In the genomic region with DNA sequence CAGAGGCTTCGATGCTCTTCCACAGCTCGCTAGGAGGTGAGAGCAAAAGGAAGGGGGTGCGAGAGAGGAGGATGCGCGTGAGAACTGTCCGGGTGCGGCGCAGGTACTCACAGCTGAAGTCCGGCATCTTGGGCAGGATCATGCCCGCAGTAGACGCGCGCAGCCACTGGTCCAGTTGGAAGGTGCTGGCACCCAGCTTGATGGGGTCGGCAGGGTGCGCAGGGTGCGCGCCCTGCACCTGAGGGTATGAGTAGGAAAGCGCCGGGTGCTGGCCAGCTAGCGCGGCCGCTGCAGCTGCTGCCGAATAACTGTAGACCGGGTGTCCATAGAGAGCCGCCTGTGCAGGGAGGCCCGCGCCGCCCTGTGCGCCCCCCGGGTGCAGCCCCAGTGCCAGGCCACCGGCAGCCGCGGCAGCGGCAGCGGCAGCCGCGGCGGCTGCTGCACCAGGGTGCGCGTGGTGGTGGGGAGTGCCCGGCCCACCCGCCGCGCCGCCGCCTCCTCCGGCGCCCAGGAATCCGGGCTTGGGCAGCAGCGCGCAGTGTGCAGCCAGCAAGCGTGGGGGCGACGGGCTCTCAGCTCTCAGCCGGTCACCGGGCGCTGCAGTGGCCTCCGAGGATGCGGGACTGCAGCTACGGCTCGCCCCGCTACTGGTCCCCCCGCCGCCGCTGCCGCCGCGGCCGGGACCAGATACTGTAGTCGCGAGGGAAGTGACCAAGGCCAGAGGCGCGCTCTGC, we compare ENCODE assay signal across 8 mouse cellular contexts. TPM values are rescaled to one million over a fixed set of nuclear protein-coding genes. Genes with fewer than 3 reads are reported as not detected.
DNase-seq lines count a peak whose midpoint lies in the region; ATAC-seq lines count a peak whose summit lies in the region.

No protein-coding gene starts in this region.

- peaks cover 12% of the 10 kb centered on the region for H3K4me1 ChIP-seq in kidney, embryonic 14.5 days (ENCODE audit: control insufficient read depth, insufficient read depth, low read length)
- H3K4me1 ChIP-seq in embryonic facial prominence, embryonic 10.5 days, result peaks cover 19% of the 10 kb centered on the region
- H3K4me1 ChIP-seq in hindbrain, embryonic 14.5 days (replicated peaks; ENCODE audit: control insufficient read depth, insufficient read depth, low read length), result no peaks in the 10 kb centered on the region
- H3K4me1 ChIP-seq in midbrain, embryonic 14.5 days (ENCODE audit: control insufficient read depth, insufficient read depth, low read length), result no peaks in the 10 kb centered on the region

- no peaks in the 10 kb centered on the region for H3K36me3 ChIP-seq in kidney, embryonic 14.5 days (ENCODE audit: control insufficient read depth, insufficient read depth, low read length)
- no peaks in the 10 kb centered on the region for H3K36me3 ChIP-seq in embryonic facial prominence, embryonic 10.5 days (replicated peaks)
- no peaks in the 10 kb centered on the region for H3K36me3 ChIP-seq in hindbrain, embryonic 14.5 days (replicated peaks; ENCODE audit: control insufficient read depth, insufficient read depth)
- no peaks in the 10 kb centered on the region for H3K36me3 ChIP-seq in midbrain, embryonic 14.5 days (ENCODE audit: control insufficient read depth, insufficient read depth, low read length)

- peaks cover 99% of the 10 kb centered on the region for H3K27me3 ChIP-seq in kidney, embryonic 14.5 days (ENCODE audit: control insufficient read depth, insufficient read depth, low read length)
- H3K27me3 ChIP-seq in embryonic facial prominence, embryonic 10.5 days (replicated peaks; ENCODE audit: low read depth, poor library complexity, severe bottlenecking), result peaks cover 100% of the 10 kb centered on the region
- H3K27me3 ChIP-seq in hindbrain, embryonic 14.5 days (ENCODE audit: control insufficient read depth, insufficient read depth, low read length), result peaks cover 100% of the 10 kb centered on the region
- peaks cover 94% of the 10 kb centered on the region for H3K27me3 ChIP-seq in midbrain, embryonic 14.5 days (ENCODE audit: control insufficient read depth, insufficient read depth, low read length)

- H3K9ac ChIP-seq in kidney, embryonic 14.5 days (ENCODE audit: low read depth, low read length), result peak overlapping the region; percentile 18
- H3K9ac ChIP-seq in hindbrain, embryonic 14.5 days, result no peak overlapping the region
- H3K9ac ChIP-seq in midbrain, embryonic 14.5 days (replicated peaks; ENCODE audit: low read length), result no peak overlapping the region

- H3K4me2 ChIP-seq in kidney, embryonic 14.5 days (replicated peaks; ENCODE audit: low read depth, low read length), result peak overlapping the region; percentile 64
- H3K4me2 ChIP-seq in hindbrain, embryonic 14.5 days (replicated peaks), result peak overlapping the region; percentile 43
- peak overlapping the region; percentile 51 for H3K4me2 ChIP-seq in midbrain, embryonic 14.5 days (ENCODE audit: low read length)

- DNase-seq in kidney, adult 9 months, result no peak
- peak; percentile 56 for DNase-seq in embryonic facial prominence, embryonic 10.5 days (ENCODE audit: low spot score)
- no peak for DNase-seq in hindbrain, embryonic 14.5 days (ENCODE audit: low spot score)
- DNase-seq in midbrain, embryonic 14.5 days, result no peak
- no peak for DNase-seq in thymus, postnatal 0 days (ENCODE audit: low spot score)
- no peak for DNase-seq in ovary, postnatal 10 days (ENCODE audit: low spot score)
- no peak for DNase-seq in thymus, adult 18-20 months

- WGBS in kidney, embryonic 14.5 days, result under 1% methylated on average over 64 of the region's 73 CpGs
- under 1% methylated on average over 73 of the region's 73 CpGs for WGBS in embryonic facial prominence, embryonic 10.5 days
- WGBS in hindbrain, embryonic 14.5 days, result 1% methylated on average over 70 of the region's 73 CpGs
- WGBS in midbrain, embryonic 14.5 days, result under 1% methylated on average over 73 of the region's 73 CpGs

- no peaks in the 10 kb centered on the region for H3K9me3 ChIP-seq in kidney, embryonic 14.5 days (ENCODE audit: control insufficient read depth, low read length)
- no peaks in the 10 kb centered on the region for H3K9me3 ChIP-seq in embryonic facial prominence, embryonic 10.5 days
- no peaks in the 10 kb centered on the region for H3K9me3 ChIP-seq in hindbrain, embryonic 14.5 days (ENCODE audit: control insufficient read depth, low read length)
- H3K9me3 ChIP-seq in midbrain, embryonic 14.5 days (ENCODE audit: control insufficient read depth, low read length), result no peaks in the 10 kb centered on the region

- peak; percentile 36 for ATAC-seq in kidney, embryonic 14.5 days (ENCODE audit: low FRiP score, low TSS enrichment)
- no peak for ATAC-seq in hindbrain, embryonic 14.5 days (ENCODE audit: low FRiP score)
- 0 out of 2 replicates have a peak, but pooled peaks have one; percentile 22 for ATAC-seq in midbrain, embryonic 14.5 days (ENCODE audit: low FRiP score, low TSS enrichment)

- no peak overlapping the region for H3K27ac ChIP-seq in kidney, embryonic 14.5 days (ENCODE audit: low read depth, low read length)
- H3K27ac ChIP-seq in embryonic facial prominence, embryonic 10.5 days (replicated peaks), result no peak overlapping the region
- no peak overlapping the region for H3K27ac ChIP-seq in hindbrain, embryonic 14.5 days
- H3K27ac ChIP-seq in midbrain, embryonic 14.5 days (replicated peaks; ENCODE audit: low read depth, low read length), result no peak overlapping the region

- peak overlapping the region; percentile 35 for H3K4me3 ChIP-seq in kidney, embryonic 14.5 days (ENCODE audit: low read length)
- H3K4me3 ChIP-seq in embryonic facial prominence, embryonic 10.5 days, result peak overlapping the region; percentile 49
- H3K4me3 ChIP-seq in hindbrain, embryonic 14.5 days (replicated peaks; ENCODE audit: low read length), result peak overlapping the region; percentile 15
- H3K4me3 ChIP-seq in midbrain, embryonic 14.5 days (replicated peaks; ENCODE audit: low read depth, low read length), result peak overlapping the region; percentile 26

RNA-seq across cellular contexts. Expression of a gene that starts 0.6 kb away (rescaled TPM):
- not detected in 2 replicates for polyA plus RNA-seq in kidney, embryonic 14.5 days (2014; fragmentation: Nextera tagmentation; extraction: Ambion mirVana)
- polyA plus RNA-seq in embryonic facial prominence, embryonic 10.5 days (2016; fragmentation: Nextera tagmentation; extraction: Ambion mirVana), result not detected in 2 replicates
- 0.50 and 0.63 TPM in 2 replicates for polyA plus RNA-seq in hindbrain, embryonic 14.5 days (2014; fragmentation: Nextera tagmentation; extraction: Ambion mirVana)
- polyA plus RNA-seq in midbrain, embryonic 14.5 days (2014; fragmentation: Nextera tagmentation; extraction: Ambion mirVana), result not detected in 2 replicates
- polyA plus RNA-seq in thymus, postnatal 0 days (2015; fragmentation: Nextera tagmentation; extraction: Ambion mirVana), result not detected in 2 replicates

RNA-seq across cellular contexts. Expression of a gene that starts 43.2 kb away (rescaled TPM):
- 17.5 and 20.7 TPM in 2 replicates for polyA plus RNA-seq in kidney, embryonic 14.5 days (2014; fragmentation: Nextera tagmentation; extraction: Ambion mirVana)
- 35.8 and 36.4 TPM in 2 replicates for polyA plus RNA-seq in embryonic facial prominence, embryonic 10.5 days (2016; fragmentation: Nextera tagmentation; extraction: Ambion mirVana)
- polyA plus RNA-seq in hindbrain, embryonic 14.5 days (2014; fragmentation: Nextera tagmentation; extraction: Ambion mirVana), result 14.1 and 15.2 TPM in 2 replicates
- 8.8 and 14.8 TPM in 2 replicates for polyA plus RNA-seq in midbrain, embryonic 14.5 days (2014; fragmentation: Nextera tagmentation; extraction: Ambion mirVana)
- 25.3 and 27.0 TPM in 2 replicates for polyA plus RNA-seq in thymus, postnatal 0 days (2015; fragmentation: Nextera tagmentation; extraction: Ambion mirVana)
